ENCODE assay signal across 9 mouse cellular contexts in genomic region chr8:94377714-94378205, GRCm38 (mm10). TPM values are rescaled to one million over a fixed set of nuclear protein-coding genes. Genes with fewer than 3 reads are reported as not detected.
DNase-seq lines count a peak whose midpoint lies in the region; ATAC-seq and TF ChIP-seq lines count a peak whose summit lies in the region.
"Had no signal": no experiment of that assay in that cellular context is flagged by ENCODE, and none has a peak within 500 bp of the region (broad histone marks: within the 10 kb centered on the region; RNA-seq: fewer than 3 reads in every experiment).

No protein-coding gene starts in this region.

- H3K9me3 ChIP-seq in intestine, embryonic 16.5 days (ENCODE audit: control insufficient read depth, low read length), result no peaks in the 10 kb centered on the region
- no peaks in the 10 kb centered on the region for H3K9me3 ChIP-seq in liver, embryonic 16.5 days (replicated peaks; ENCODE audit: control insufficient read depth, low read length)
- no peaks in the 10 kb centered on the region for H3K9me3 ChIP-seq in forebrain, embryonic 10.5 days
- H3K9me3 ChIP-seq: hindbrain, embryonic 15.5 days had no signal

- WGBS in intestine, embryonic 16.5 days, result 39% methylated on average over 11 of the region's 11 CpGs
- 62% methylated on average over 11 of the region's 11 CpGs for WGBS in liver, embryonic 16.5 days (ENCODE audit: insufficient replicate concordance)
- WGBS in thymus, adult 2 months, result 92% methylated on average over 11 of the region's 11 CpGs
- 84% methylated on average over 11 of the region's 11 CpGs for WGBS in forebrain, embryonic 10.5 days

- peak; percentile 73 for DNase-seq in 3134 (ENCODE audit: extremely low read depth, insufficient read length, low spot score)
- DNase-seq in forelimb bud, embryonic 11.5 days (ENCODE audit: low read depth, low spot score), result peak; percentile 26
- DNase-seq in frontal cortex, postnatal 14 days (ENCODE audit: low spot score in 2 of 2), result no peak
- DNase-seq in thymus, adult 2 months, result no peak
- no peak for DNase-seq in forebrain, embryonic 10.5 days (ENCODE audit: extremely low spot score, low spot score)

- H3K4me3 ChIP-seq in intestine, embryonic 16.5 days (ENCODE audit: low read length), result no peak overlapping the region
- peak overlapping the region; percentile 14 for H3K4me3 ChIP-seq in liver, embryonic 16.5 days (ENCODE audit: low read depth, low read length)
- no peak overlapping the region for H3K4me3 ChIP-seq in thymus, adult 2 months (ENCODE audit: control insufficient read depth, insufficient read depth, low read length)
- H3K4me3 ChIP-seq in forebrain, embryonic 10.5 days, result no peak overlapping the region
- H3K4me3 ChIP-seq: hindbrain, embryonic 15.5 days had no signal

- H3K4me2 ChIP-seq in intestine, embryonic 16.5 days (ENCODE audit: low read depth, low read length), result no peak overlapping the region
- no peak overlapping the region for H3K4me2 ChIP-seq in liver, embryonic 16.5 days (ENCODE audit: low read depth, low read length)
- H3K4me2 ChIP-seq: hindbrain, embryonic 15.5 days had no signal

- no peak for TF ChIP-seq CTCF in thymus, adult 2 months (IDR thresholded peaks at IDR 0.05; ENCODE audit: borderline replicate concordance, control insufficient read depth, extremely low read depth, insufficient read depth, low read length, poor library complexity)

- no peak for TF ChIP-seq POLR2A in thymus, adult 2 months (IDR thresholded peaks at IDR 0.05; ENCODE audit: control insufficient read depth, extremely low read depth, insufficient read depth, low read length, poor library complexity)

- H3K27ac ChIP-seq in intestine, embryonic 16.5 days (ENCODE audit: low read length), result peak overlapping the region; percentile 64
- H3K27ac ChIP-seq in liver, embryonic 16.5 days (ENCODE audit: low read length), result peak overlapping the region; percentile 89
- no peak overlapping the region; the same call in 1 of the 2 replicates for H3K27ac ChIP-seq in thymus, adult 2 months (ENCODE audit: control insufficient read depth, insufficient read depth, low read length)
- H3K27ac ChIP-seq in forebrain, embryonic 10.5 days, result no peak overlapping the region
- H3K27ac ChIP-seq: hindbrain, embryonic 15.5 days had no signal

- no peaks in the 10 kb centered on the region for H3K27me3 ChIP-seq in intestine, embryonic 16.5 days (replicated peaks; ENCODE audit: control insufficient read depth, insufficient read depth, low read length)
- no peaks in the 10 kb centered on the region for H3K27me3 ChIP-seq in liver, embryonic 16.5 days (ENCODE audit: control insufficient read depth, insufficient read depth, low read depth, low read length)
- no peaks in the 10 kb centered on the region for H3K27me3 ChIP-seq in thymus, adult 2 months (ENCODE audit: control insufficient read depth, insufficient read depth, low read length)
- no peaks in the 10 kb centered on the region for H3K27me3 ChIP-seq in forebrain, embryonic 10.5 days (ENCODE audit: poor library complexity, severe bottlenecking)
- H3K27me3 ChIP-seq: hindbrain, embryonic 15.5 days had no signal

- H3K36me3 ChIP-seq in intestine, embryonic 16.5 days (ENCODE audit: control insufficient read depth, insufficient read depth, low read length), result no peaks in the 10 kb centered on the region
- no peaks in the 10 kb centered on the region for H3K36me3 ChIP-seq in liver, embryonic 16.5 days (ENCODE audit: control insufficient read depth, insufficient read depth)
- no peaks in the 10 kb centered on the region for H3K36me3 ChIP-seq in thymus, adult 2 months (ENCODE audit: control insufficient read depth, insufficient read depth, low read length)
- no peaks in the 10 kb centered on the region for H3K36me3 ChIP-seq in forebrain, embryonic 10.5 days (replicated peaks)
- H3K36me3 ChIP-seq: hindbrain, embryonic 15.5 days had no signal

- H3K9ac ChIP-seq in intestine, embryonic 16.5 days (ENCODE audit: low read depth, low read length), result no peak overlapping the region; the same call in 1 of the 2 replicates
- H3K9ac ChIP-seq in liver, embryonic 16.5 days (ENCODE audit: low read depth, low read length), result peak overlapping the region; percentile 9
- H3K9ac ChIP-seq: hindbrain, embryonic 15.5 days had no signal

- peak; percentile 96 for ATAC-seq in intestine, embryonic 16.5 days
- peak; percentile 82 for ATAC-seq in liver, embryonic 16.5 days (ENCODE audit: low read depth)
- no peak for ATAC-seq in megakaryocyte, adult 5-6 weeks (ENCODE audit: poor library complexity, severe bottlenecking)

- H3K4me1 ChIP-seq in intestine, embryonic 16.5 days (ENCODE audit: control insufficient read depth, insufficient read depth, low read length), result peaks cover 3% of the 10 kb centered on the region; the same call in 1 of the 2 replicates
- H3K4me1 ChIP-seq in liver, embryonic 16.5 days (ENCODE audit: control insufficient read depth, low read depth, low read length), result peaks cover 19% of the 10 kb centered on the region
- H3K4me1 ChIP-seq in thymus, adult 2 months (replicated peaks; ENCODE audit: control insufficient read depth, insufficient read depth, low read length), result peaks cover 12% of the 10 kb centered on the region
- H3K4me1 ChIP-seq in forebrain, embryonic 10.5 days, result no peaks in the 10 kb centered on the region
- H3K4me1 ChIP-seq: hindbrain, embryonic 15.5 days had no signal

RNA-seq across cellular contexts. Expression of gene Herpud1, which starts 8.5 kb away (rescaled TPM):
- polyA plus RNA-seq in intestine, embryonic 16.5 days (2015; fragmentation: Nextera tagmentation; extraction: Ambion mirVana), result 163 and 188 TPM in 2 replicates
- 197 and 219 TPM in 2 replicates for polyA plus RNA-seq in liver, embryonic 16.5 days (2015; fragmentation: Nextera tagmentation; extraction: Ambion mirVana)
- 71.9 and 76.0 TPM in 2 replicates for total RNA-seq in megakaryocyte, adult 5-6 weeks (2015)
- 79.4 and 80.9 TPM in 2 replicates for total RNA-seq in megakaryocyte, adult 5-6 weeks (2017)
- polyA plus RNA-seq in thymus, adult 2 months (2012; rRNA removed), result 198 and 218 TPM in 2 replicates
- polyA plus RNA-seq in forebrain, embryonic 10.5 days (2016; fragmentation: Nextera tagmentation; extraction: Ambion mirVana), result 44.9 and 53.0 TPM in 2 replicates

RNA-seq across cellular contexts. Expression of gene Slc12a3, which starts 48.8 kb away (rescaled TPM):
- polyA plus RNA-seq in intestine, embryonic 16.5 days (2015; fragmentation: Nextera tagmentation; extraction: Ambion mirVana), result 0.05 and 0.06 TPM in 2 replicates
- 0.20 and 0.46 TPM in 2 replicates for polyA plus RNA-seq in liver, embryonic 16.5 days (2015; fragmentation: Nextera tagmentation; extraction: Ambion mirVana)
- total RNA-seq in megakaryocyte, adult 5-6 weeks (2015), result 0.25 and 0.34 TPM in 2 replicates
- total RNA-seq in megakaryocyte, adult 5-6 weeks (2017), result 0.16 TPM in 1 of 2 replicates, not detected in the other
- 1.3 TPM in 2 replicates for polyA plus RNA-seq in thymus, adult 2 months (2012; rRNA removed)
- polyA plus RNA-seq in forebrain, embryonic 10.5 days (2016; fragmentation: Nextera tagmentation; extraction: Ambion mirVana), result not detected in 2 replicates

RNA-seq across cellular contexts. Expression of gene Nlrc5, which starts 56.4 kb away (rescaled TPM):
- polyA plus RNA-seq in intestine, embryonic 16.5 days (2015; fragmentation: Nextera tagmentation; extraction: Ambion mirVana), result 0.27 and 0.43 TPM in 2 replicates
- 0.19 and 0.47 TPM in 2 replicates for polyA plus RNA-seq in liver, embryonic 16.5 days (2015; fragmentation: Nextera tagmentation; extraction: Ambion mirVana)
- total RNA-seq in megakaryocyte, adult 5-6 weeks (2015), result 29.2 and 32.2 TPM in 2 replicates
- 27.4 and 28.2 TPM in 2 replicates for total RNA-seq in megakaryocyte, adult 5-6 weeks (2017)
- 56.8 and 57.5 TPM in 2 replicates for polyA plus RNA-seq in thymus, adult 2 months (2012; rRNA removed)
- 0.12 and 0.25 TPM in 2 replicates for polyA plus RNA-seq in forebrain, embryonic 10.5 days (2016; fragmentation: Nextera tagmentation; extraction: Ambion mirVana)

Comparison
In these comparisons a context has a peak if more than half of its experiments do, and no peak if none do; other contexts are left out.
1. DNase-seq: peak in 3134 (single experiment) and forelimb bud, embryonic 11.5 days (single experiment); none in frontal cortex, postnatal 14 days (0 of 2), thymus, adult 2 months (single experiment) and forebrain, embryonic 10.5 days (single experiment).
2. H3K27ac ChIP-seq: peak in intestine, embryonic 16.5 days (single experiment) and liver, embryonic 16.5 days (single experiment); none in thymus, adult 2 months (single experiment) and forebrain, embryonic 10.5 days (single experiment).
3. RNA of gene Nlrc5, which starts 56.4 kb away (polyA plus RNA-seq): 56.8 to 57.5 TPM in thymus, adult 2 months; 0.19 to 0.47 TPM in liver, embryonic 16.5 days, 0.27 to 0.43 TPM in intestine, embryonic 16.5 days and 0.12 to 0.25 TPM in forebrain, embryonic 10.5 days; every median in the first group is over 10 times any median in the second.